Mouse (Mus musculus): ENCODE results near the gene Gm37240. TPM values are rescaled to one million over a fixed set of nuclear protein-coding genes. Genes with fewer than 3 reads are reported as not detected.

Gene Gm37240
- polyA plus RNA-seq, 1 experiment from 2014 or later, result 0.82 TPM

GRCm38 (mm10) chr3:84848798-84849197 is 1038.5 kb downstream of the Gm37240 start:
- Histone ChIP-seq H3K4me1 (ENCODE audit: control insufficient read depth, insufficient read depth, low read length) (no peaks in the 10 kb centered on the region), H3K27ac (ENCODE audit: low read depth, low read length) (no peak overlapping the region), H3K9me3 (ENCODE audit: control insufficient read depth, low read length) (no peaks in the 10 kb centered on the region), H3K36me3 (ENCODE audit: control insufficient read depth, insufficient read depth, low read length) (no peaks in the 10 kb centered on the region), H3K9ac (ENCODE audit: low read length) (no peak overlapping the region), H3K4me3 (ENCODE audit: low read depth, low read length) (no peak overlapping the region), H3K4me2 (ENCODE audit: low read depth) (no peak overlapping the region), H3K27me3 (ENCODE audit: control insufficient read depth, insufficient read depth, low read length) (no peaks in the 10 kb centered on the region)
- DNase-seq (ENCODE audit: low spot score) (no peak), ATAC-seq (ENCODE audit: insufficient read depth, low FRiP score, low TSS enrichment) (no peak)
- WGBS, result 86% methylated on average over 4 of the region's 4 CpGs

- Histone ChIP-seq H3K36me3 (ENCODE audit: control insufficient read depth, insufficient read depth, low read length) (no peaks in the 10 kb centered on the region), H3K4me1 (ENCODE audit: control insufficient read depth, insufficient read depth, low read length) (no peaks in the 10 kb centered on the region), H3K4me2 (ENCODE audit: low read depth) (no peak overlapping the region), H3K9me3 (ENCODE audit: control insufficient read depth, low read length) (no peaks in the 10 kb centered on the region), H3K9ac (ENCODE audit: low read length) (no peak overlapping the region), H3K27me3 (ENCODE audit: control insufficient read depth, insufficient read depth, low read length) (no peaks in the 10 kb centered on the region), H3K4me3 (ENCODE audit: low read depth, low read length) (no peak overlapping the region), H3K27ac (ENCODE audit: low read depth, low read length) (no peak overlapping the region)
- ATAC-seq (ENCODE audit: insufficient read depth, low FRiP score, low TSS enrichment), result no peak
- no peak for DNase-seq (ENCODE audit: low spot score)
- 54% methylated on average over 1 of the region's 1 CpGs for WGBS
Observed at GRCm38 (mm10) chr3:84843594-84843993, 1043.7 kb downstream of the Gm37240 start.

- no peaks in the 10 kb centered on the region for H3K27me3 ChIP-seq (ENCODE audit: control insufficient read depth, insufficient read depth, low read length)
Observed at GRCm38 (mm10) chr3:84842793-84843192, 1044.5 kb downstream of the Gm37240 start.

GRCm38 (mm10) chr3:84841271-84841670 is 1046.0 kb downstream of the Gm37240 start:
- Histone ChIP-seq H3K4me1 (ENCODE audit: control insufficient read depth, insufficient read depth, low read length) (no peaks in the 10 kb centered on the region), H3K27me3 (ENCODE audit: control insufficient read depth, insufficient read depth, low read length) (no peaks in the 10 kb centered on the region), H3K4me3 (ENCODE audit: low read depth, low read length) (no peak overlapping the region), H3K9ac (ENCODE audit: low read length) (no peak overlapping the region), H3K36me3 (ENCODE audit: control insufficient read depth, insufficient read depth, low read length) (no peaks in the 10 kb centered on the region), H3K9me3 (ENCODE audit: control insufficient read depth, low read length) (no peaks in the 10 kb centered on the region), H3K27ac (ENCODE audit: low read depth, low read length) (no peak overlapping the region), H3K4me2 (ENCODE audit: low read depth) (no peak overlapping the region)
- no peak for ATAC-seq (ENCODE audit: insufficient read depth, low FRiP score, low TSS enrichment)
- 94% methylated on average over 4 of the region's 4 CpGs for WGBS
- no peak for DNase-seq (ENCODE audit: low spot score)

More at GRCm38 (mm10) chr3:84842793-84843192, 1044.5 kb downstream of the Gm37240 start:
- no peak for ATAC-seq (ENCODE audit: insufficient read depth, low FRiP score, low TSS enrichment)
- no peaks in the 10 kb centered on the region for H3K36me3 ChIP-seq (ENCODE audit: control insufficient read depth, insufficient read depth, low read length)
- no peak overlapping the region for H3K27ac ChIP-seq (ENCODE audit: low read depth, low read length)
- H3K4me1 ChIP-seq (ENCODE audit: control insufficient read depth, insufficient read depth, low read length), result no peaks in the 10 kb centered on the region
- H3K9ac ChIP-seq (ENCODE audit: low read length), result no peak overlapping the region
- H3K9me3 ChIP-seq (ENCODE audit: control insufficient read depth, low read length), result no peaks in the 10 kb centered on the region
- no peak overlapping the region for H3K4me2 ChIP-seq (ENCODE audit: low read depth)
- H3K4me3 ChIP-seq (ENCODE audit: low read depth, low read length), result no peak overlapping the region
- 93% methylated on average over 2 of the region's 2 CpGs for WGBS
- no peak for DNase-seq (ENCODE audit: low spot score)

DNA sequence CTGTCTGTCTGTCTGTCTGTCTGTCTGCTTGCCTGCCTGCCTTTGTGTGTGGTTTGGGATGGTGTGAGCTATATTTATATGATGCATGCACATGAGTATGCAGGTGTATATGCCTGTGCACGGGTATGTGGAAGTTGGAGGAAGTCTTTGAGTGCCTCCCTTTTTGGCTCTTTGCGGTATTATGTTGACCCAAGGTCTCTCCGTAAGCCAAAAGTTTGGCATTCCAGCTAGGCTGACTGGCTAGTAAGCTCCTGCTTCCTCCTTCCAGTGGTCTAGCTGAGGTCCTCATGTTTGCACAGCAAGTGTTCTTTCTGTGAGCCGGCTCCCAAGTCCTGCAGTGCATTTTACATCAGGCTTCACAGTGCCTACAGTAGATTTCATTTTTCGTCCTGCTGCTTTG is 1047.8 kb downstream of the Gm37240 start:
- WGBS, result 87% methylated on average over 5 of the region's 5 CpGs
- no peak overlapping the region for H3K4me2 ChIP-seq (ENCODE audit: low read depth)

DNA sequence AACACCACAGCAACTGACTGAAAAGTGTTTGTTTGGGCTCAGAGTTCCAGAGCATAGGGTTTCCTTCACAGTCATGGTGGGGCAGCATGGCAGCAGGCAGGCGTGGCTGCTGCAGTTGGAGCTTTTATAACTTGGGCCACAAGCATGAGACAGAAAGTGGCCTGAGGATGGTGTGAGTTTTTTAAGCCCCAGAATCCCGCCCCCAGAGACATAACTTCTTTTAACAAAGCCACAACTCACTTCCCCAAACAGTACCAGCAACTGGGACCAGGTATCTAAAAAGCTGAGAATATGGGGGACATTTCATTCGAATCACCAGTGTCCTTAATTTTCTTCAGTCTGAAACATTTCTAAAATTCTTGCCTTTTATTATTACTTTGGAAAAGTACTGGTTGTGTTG is 1049.3 kb downstream of the Gm37240 start:
- DNase-seq (ENCODE audit: low spot score), result no peak
- Histone ChIP-seq H3K9ac (ENCODE audit: low read length) (no peak overlapping the region), H3K27me3 (ENCODE audit: control insufficient read depth, insufficient read depth, low read length) (no peaks in the 10 kb centered on the region), H3K9me3 (ENCODE audit: control insufficient read depth, low read length) (no peaks in the 10 kb centered on the region), H3K4me2 (ENCODE audit: low read depth) (no peak overlapping the region), H3K4me3 (ENCODE audit: low read depth, low read length) (no peak overlapping the region), H3K36me3 (ENCODE audit: control insufficient read depth, insufficient read depth, low read length) (no peaks in the 10 kb centered on the region), H3K4me1 (ENCODE audit: control insufficient read depth, insufficient read depth, low read length) (no peaks in the 10 kb centered on the region), H3K27ac (ENCODE audit: low read depth, low read length) (no peak overlapping the region)
- 83% methylated on average over 3 of the region's 3 CpGs for WGBS
- no peak for ATAC-seq (ENCODE audit: insufficient read depth, low FRiP score, low TSS enrichment)

More for the DNA sequence above, 1047.8 kb downstream of the Gm37240 start:
- H3K4me3 ChIP-seq (ENCODE audit: low read depth, low read length), result no peak overlapping the region
- H3K27ac ChIP-seq (ENCODE audit: low read depth, low read length), result no peak overlapping the region
- H3K9ac ChIP-seq (ENCODE audit: low read length), result no peak overlapping the region
- H3K36me3 ChIP-seq (ENCODE audit: control insufficient read depth, insufficient read depth, low read length), result no peaks in the 10 kb centered on the region
- H3K27me3 ChIP-seq (ENCODE audit: control insufficient read depth, insufficient read depth, low read length), result no peaks in the 10 kb centered on the region
- ATAC-seq (ENCODE audit: insufficient read depth, low FRiP score, low TSS enrichment), result no peak
- H3K9me3 ChIP-seq (ENCODE audit: control insufficient read depth, low read length), result no peaks in the 10 kb centered on the region
- no peaks in the 10 kb centered on the region for H3K4me1 ChIP-seq (ENCODE audit: control insufficient read depth, insufficient read depth, low read length)
- no peak for DNase-seq (ENCODE audit: low spot score)

DNA sequence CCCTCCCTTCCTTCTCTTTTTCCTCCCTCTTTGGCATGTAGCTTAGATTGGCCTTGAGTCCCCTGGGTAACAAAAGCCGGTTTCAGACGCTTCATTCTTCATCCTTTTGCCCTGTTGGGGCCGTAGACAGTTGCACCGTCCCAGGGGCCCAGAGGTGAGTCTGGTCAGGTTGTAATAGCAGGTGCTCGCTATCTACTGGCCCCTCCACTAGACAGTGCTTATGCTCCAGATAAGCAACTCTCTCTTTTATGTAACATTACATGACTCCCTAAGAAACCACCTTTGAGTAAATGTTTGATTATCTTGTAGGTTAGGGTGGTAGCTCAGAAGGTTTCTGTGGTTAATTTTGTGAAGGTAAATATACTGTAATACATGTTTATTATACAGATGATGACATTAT is 1051.3 kb downstream of the Gm37240 start:
- 79% methylated on average over 5 of the region's 5 CpGs for WGBS

DNA sequence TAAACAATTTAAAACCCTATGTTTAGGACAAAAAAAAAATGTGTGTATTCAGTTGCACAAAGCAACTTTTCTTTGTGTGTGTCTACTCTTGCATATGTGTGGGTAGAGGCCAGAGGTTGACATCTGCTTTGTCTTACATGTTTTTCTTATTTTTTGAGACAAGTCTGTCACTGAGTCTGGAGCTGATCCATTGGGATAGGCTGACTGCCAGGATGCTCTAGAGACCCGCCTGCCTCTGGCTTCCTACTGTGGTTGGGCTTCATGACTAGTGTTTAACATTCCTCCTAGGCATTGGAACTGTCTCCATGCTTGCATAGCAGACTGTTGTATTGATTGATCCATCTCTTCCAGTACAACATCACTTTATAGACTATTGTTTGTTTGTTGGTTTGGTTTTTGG is 1058.0 kb downstream of the Gm37240 start:
- WGBS, result 83% methylated on average over 1 of the region's 1 CpGs
- H3K4me3 ChIP-seq (ENCODE audit: low read depth, low read length), result no peak overlapping the region
- no peak overlapping the region for H3K9ac ChIP-seq (ENCODE audit: low read length)
- no peak overlapping the region for H3K27ac ChIP-seq (ENCODE audit: low read depth, low read length)
- ATAC-seq (ENCODE audit: insufficient read depth, low FRiP score, low TSS enrichment) (no peak), DNase-seq (ENCODE audit: low spot score) (no peak)
- no peak overlapping the region for H3K4me2 ChIP-seq (ENCODE audit: low read depth)
- H3K27me3 ChIP-seq (ENCODE audit: control insufficient read depth, insufficient read depth, low read length), result no peaks in the 10 kb centered on the region
- H3K9me3 ChIP-seq (ENCODE audit: control insufficient read depth, low read length), result no peaks in the 10 kb centered on the region
- no peaks in the 10 kb centered on the region for H3K4me1 ChIP-seq (ENCODE audit: control insufficient read depth, insufficient read depth, low read length)
- no peaks in the 10 kb centered on the region for H3K36me3 ChIP-seq (ENCODE audit: control insufficient read depth, insufficient read depth, low read length)

More for the DNA sequence above, 1051.3 kb downstream of the Gm37240 start:
- no peak overlapping the region for H3K4me3 ChIP-seq (ENCODE audit: low read depth, low read length)
- H3K4me2 ChIP-seq (ENCODE audit: low read depth), result no peak overlapping the region
- DNase-seq (ENCODE audit: low spot score), result no peak
- ATAC-seq (ENCODE audit: insufficient read depth, low FRiP score, low TSS enrichment), result no peak
- no peaks in the 10 kb centered on the region for H3K9me3 ChIP-seq (ENCODE audit: control insufficient read depth, low read length)
- H3K36me3 ChIP-seq (ENCODE audit: control insufficient read depth, insufficient read depth, low read length), result no peaks in the 10 kb centered on the region
- H3K27ac ChIP-seq (ENCODE audit: low read depth, low read length), result no peak overlapping the region
- H3K4me1 ChIP-seq (ENCODE audit: control insufficient read depth, insufficient read depth, low read length), result no peaks in the 10 kb centered on the region
- no peak overlapping the region for H3K9ac ChIP-seq (ENCODE audit: low read length)
- H3K27me3 ChIP-seq (ENCODE audit: control insufficient read depth, insufficient read depth, low read length), result no peaks in the 10 kb centered on the region

- no peaks in the 10 kb centered on the region for H3K4me1 ChIP-seq (ENCODE audit: control insufficient read depth, insufficient read depth, low read length)
- H3K36me3 ChIP-seq (ENCODE audit: control insufficient read depth, insufficient read depth, low read length), result no peaks in the 10 kb centered on the region
- ATAC-seq (ENCODE audit: insufficient read depth, low FRiP score, low TSS enrichment) (no peak), DNase-seq (ENCODE audit: low spot score) (no peak)
- no peak overlapping the region for H3K9ac ChIP-seq (ENCODE audit: low read length)
- H3K4me2 ChIP-seq (ENCODE audit: low read depth), result no peak overlapping the region
- H3K27me3 ChIP-seq (ENCODE audit: control insufficient read depth, insufficient read depth, low read length), result no peaks in the 10 kb centered on the region
- H3K4me3 ChIP-seq (ENCODE audit: low read depth, low read length), result no peak overlapping the region
- 93% methylated on average over 4 of the region's 4 CpGs for WGBS
- no peak overlapping the region for H3K27ac ChIP-seq (ENCODE audit: low read depth, low read length)
- no peaks in the 10 kb centered on the region for H3K9me3 ChIP-seq (ENCODE audit: control insufficient read depth, low read length)
Observed at GRCm38 (mm10) chr3:84827617-84828016, 1059.7 kb downstream of the Gm37240 start.

Measured in neural tube, embryonic 11.5 days (tissue).